Mouse (Mus musculus) MEL-GATA-1-ER (cell line): ENCODE data around the gene Gm4305.
"Not testable (repeated sequence)": the region's sequence is repeated elsewhere in the genome, so short reads cannot be mapped to it uniquely, and the experiment has no call there.

Source experiments
- DNase-seq: peaks from one replicate; pipeline ENCODE4 v3.0.0-alpha.2; 2012; ENCODE audit warnings: low read depth; ENCODE audit errors: extremely low read depth

Gm4305 gene

DNA sequence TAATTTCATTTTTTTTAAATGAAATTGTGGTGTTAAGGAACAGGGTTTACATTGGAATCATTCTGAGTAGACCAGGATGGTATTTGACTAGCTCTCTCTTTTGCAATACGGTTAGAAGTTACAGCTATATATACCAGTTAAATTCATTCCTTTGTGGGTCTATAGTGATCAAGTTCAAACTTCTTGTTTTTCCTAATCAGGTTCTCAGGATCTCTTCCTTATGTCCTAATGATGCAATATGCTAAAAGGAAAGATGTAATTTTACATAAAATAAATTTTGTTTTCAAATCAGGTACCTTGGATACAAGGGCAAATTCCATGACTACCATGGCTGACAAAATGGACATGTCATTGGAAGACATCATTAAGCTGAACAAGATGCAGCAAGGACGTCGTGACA lies at the start of gene Gm4305:
TSS of gene Gm4305 (plus strand) at position 301 of the 400 bp plus-strand sequence.
- DNase-seq = not testable (repeated sequence)

DNA sequence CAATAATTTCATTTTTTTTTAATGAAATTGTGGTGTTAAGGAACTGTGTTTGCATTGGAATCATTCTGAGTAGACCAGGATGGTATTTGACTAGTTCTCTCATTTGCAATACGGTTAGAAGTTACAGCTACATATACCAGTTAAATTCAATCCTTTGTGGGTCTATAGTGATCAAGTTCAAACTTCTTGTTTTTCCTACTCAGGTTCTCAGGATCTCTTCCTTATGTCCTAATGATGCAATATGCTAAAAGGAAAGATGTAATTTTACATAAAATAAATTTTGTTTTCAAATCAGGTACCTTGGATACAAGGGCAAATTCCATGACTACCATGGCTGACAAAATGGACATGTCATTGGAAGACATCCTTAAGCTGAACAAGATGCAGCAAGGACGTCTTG lies 15.5 kb upstream of the Gm4305 start, which contains the start of gene Gm4301:
TSS of gene Gm4301 (plus strand) at position 301 of the 400 bp plus-strand sequence.
- DNase-seq = not testable (repeated sequence)

DNA sequence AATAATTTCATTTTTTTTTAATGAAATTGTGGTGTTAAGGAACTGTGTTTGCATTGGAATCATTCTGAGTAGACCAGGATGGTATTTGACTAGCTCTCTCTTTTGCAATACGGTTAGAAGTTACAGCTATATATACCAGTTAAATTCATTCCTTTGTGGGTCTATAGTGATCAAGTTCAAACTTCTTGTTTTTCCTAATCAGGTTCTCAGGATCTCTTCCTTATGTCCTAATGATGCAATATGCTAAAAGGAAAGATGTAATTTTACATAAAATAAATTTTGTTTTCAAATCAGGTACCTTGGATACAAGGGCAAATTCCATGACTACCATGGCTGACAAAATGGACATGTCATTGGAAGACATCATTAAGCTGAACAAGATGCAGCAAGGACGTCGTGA lies 10.4 kb upstream of the Gm4305 start, which contains the start of gene Gm4302:
TSS of gene Gm4302 (plus strand) at position 301 of the 400 bp plus-strand sequence.
- DNase-seq = not testable (repeated sequence)

DNA sequence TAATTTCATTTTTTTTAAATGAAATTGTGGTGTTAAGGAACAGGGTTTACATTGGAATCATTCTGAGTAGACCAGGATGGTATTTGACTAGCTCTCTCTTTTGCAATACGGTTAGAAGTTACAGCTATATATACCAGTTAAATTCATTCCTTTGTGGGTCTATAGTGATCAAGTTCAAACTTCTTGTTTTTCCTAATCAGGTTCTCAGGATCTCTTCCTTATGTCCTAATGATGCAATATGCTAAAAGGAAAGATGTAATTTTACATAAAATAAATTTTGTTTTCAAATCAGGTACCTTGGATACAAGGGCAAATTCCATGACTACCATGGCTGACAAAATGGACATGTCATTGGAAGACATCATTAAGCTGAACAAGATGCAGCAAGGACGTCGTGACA lies 5.2 kb upstream of the Gm4305 start, which contains the start of gene Gm4303:
TSS of gene Gm4303 (plus strand) at position 301 of the 400 bp plus-strand sequence.
- DNase-seq = not testable (repeated sequence)

DNA sequence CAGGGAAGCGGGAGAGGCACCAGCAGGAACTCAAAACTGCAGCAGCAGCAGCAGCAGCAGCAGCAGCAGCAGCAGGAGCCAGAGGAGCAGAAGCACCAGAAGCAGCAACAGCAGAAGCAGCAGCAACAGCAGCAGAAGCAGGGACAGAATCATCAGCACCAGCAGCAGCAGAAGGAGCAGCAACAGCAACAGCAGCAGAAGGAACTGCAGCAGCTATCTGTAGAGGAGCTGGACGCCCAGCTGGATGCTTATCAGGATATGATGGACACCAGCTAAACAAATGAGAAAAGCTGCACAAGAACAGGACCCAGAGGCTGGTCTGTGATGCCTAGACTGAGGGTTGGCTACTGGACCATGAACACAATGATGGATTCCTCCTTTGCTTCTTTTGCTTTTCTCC lies 5.9 kb downstream of the Gm4305 start:
- not testable (repeated sequence) for DNase-seq

DNA sequence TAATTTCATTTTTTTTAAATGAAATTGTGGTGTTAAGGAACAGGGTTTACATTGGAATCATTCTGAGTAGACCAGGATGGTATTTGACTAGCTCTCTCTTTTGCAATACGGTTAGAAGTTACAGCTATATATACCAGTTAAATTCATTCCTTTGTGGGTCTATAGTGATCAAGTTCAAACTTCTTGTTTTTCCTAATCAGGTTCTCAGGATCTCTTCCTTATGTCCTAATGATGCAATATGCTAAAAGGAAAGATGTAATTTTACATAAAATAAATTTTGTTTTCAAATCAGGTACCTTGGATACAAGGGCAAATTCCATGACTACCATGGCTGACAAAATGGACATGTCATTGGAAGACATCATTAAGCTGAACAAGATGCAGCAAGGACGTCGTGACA lies 10.1 kb downstream of the Gm4305 start, which contains the start of gene Gm4307:
TSS of gene Gm4307 (plus strand) at position 301 of the 400 bp plus-strand sequence.
- DNase-seq = not testable (repeated sequence)

DNA sequence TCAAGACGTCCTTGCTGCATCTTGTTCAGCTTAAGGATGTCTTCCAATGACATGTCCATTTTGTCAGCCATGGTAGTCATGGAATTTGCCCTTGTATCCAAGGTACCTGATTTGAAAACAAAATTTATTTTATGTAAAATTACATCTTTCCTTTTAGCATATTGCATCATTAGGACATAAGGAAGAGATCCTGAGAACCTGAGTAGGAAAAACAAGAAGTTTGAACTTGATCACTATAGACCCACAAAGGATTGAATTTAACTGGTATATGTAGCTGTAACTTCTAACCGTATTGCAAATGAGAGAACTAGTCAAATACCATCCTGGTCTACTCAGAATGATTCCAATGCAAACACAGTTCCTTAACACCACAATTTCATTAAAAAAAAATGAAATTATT lies 31.6 kb downstream of the Gm4305 start, which contains the start of gene Gm4312:
TSS of gene Gm4312 (minus strand) at position 101 of the 400 bp plus-strand sequence.
- DNase-seq = not testable (repeated sequence)
